Mouse (Mus musculus) olfactory bulb, adult 2 months (tissue): Measurements from ENCODE around the gene Dgkb.

Experiments
- CTCF ChIP-seq: fragments of 200-500 bp; IDR thresholded peaks from 2 replicates; pipeline ENCODE4 v1.5.1; 2012; ENCODE audit warnings: low read depth, mild to moderate bottlenecking, low read length, moderate library complexity; ENCODE audit not compliant: insufficient read depth
- POLR2A ChIP-seq: fragments of 200-500 bp; IDR thresholded peaks from 2 replicates; pipeline ENCODE4 v1.6.1; 2012; ENCODE audit warnings: mild to moderate bottlenecking, low read depth, low read length, moderate library complexity; ENCODE audit not compliant: insufficient read depth

DNA sequence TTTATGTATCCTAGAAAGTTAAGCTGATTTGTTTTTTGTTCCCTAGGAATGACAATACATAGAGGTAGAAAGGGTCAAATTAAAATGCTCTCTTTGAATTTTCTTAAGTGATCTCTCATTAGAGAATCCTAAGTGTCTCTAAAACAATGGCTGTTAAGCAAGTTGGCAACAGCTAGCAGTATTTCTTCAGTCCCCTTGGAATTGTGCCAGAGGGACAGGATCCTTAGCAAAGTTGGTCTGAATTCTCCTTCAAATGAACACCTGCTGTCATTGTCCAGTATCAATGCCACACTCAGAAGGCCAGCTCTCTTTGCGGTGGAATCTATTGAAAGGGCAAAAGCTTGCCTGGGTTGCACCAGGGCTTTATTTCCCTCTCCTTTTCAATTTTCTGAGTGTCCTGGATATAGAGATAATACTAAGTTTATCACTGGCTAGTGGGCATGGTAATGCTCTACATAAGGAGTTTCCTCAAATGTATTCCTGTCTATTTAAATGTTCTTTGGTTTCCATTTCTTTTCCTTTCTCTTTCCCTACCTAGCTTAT is 510.3 kb downstream of the Dgkb start:
- no peak for TF ChIP-seq CTCF
- no peak for TF ChIP-seq POLR2A
